Mouse (Mus musculus) embryonic fibroblast, embryonic 13.5 days (primary cell): ENCODE results near the gene Rassf3. TPM values are rescaled to one million over a fixed set of nuclear protein-coding genes. Genes with fewer than 3 reads are reported as not detected.

Source experiments
- H3K27ac ChIP-seq: 2 replicates; pipeline ENCODE4 v1.5.1; 2012; ENCODE audit warnings: low read length, control low read depth, inconsistent platforms; ENCODE audit not compliant: insufficient read depth
- H3K4me1 ChIP-seq: 2 replicates; pipeline ENCODE4 v1.6.1; 2011; ENCODE audit warnings: low read length; ENCODE audit not compliant: control insufficient read depth, insufficient read depth
- H3K4me3 ChIP-seq: 2 replicates; pipeline ENCODE4 v1.5.1; 2011; ENCODE audit warnings: mild to moderate bottlenecking, control low read depth, low read length; ENCODE audit not compliant: insufficient read depth
- CTCF ChIP-seq: IDR thresholded peaks from 2 replicates; pipeline ENCODE4 v1.5.1; 2011; ENCODE audit warnings: mild to moderate bottlenecking, control low read depth, low read length, moderate library complexity, borderline replicate concordance; ENCODE audit not compliant: insufficient read depth
- POLR2A ChIP-seq: IDR thresholded peaks from 2 replicates; pipeline ENCODE4 v1.6.1; 2011; ENCODE audit warnings: low read depth, mild to moderate bottlenecking, control low read depth, low read length, moderate library complexity
- polyA plus RNA-seq: library from polyadenylated mRNA; stranded (reverse); fragments of >200 nt; gene quantifications from 2 replicates; pipeline ENCODE4 v1.2.4, GENCODE M21; 2011; ENCODE audit warnings: low read depth; ENCODE audit not compliant: missing spikeins, insufficient read length

Rassf3 gene
- polyA plus RNA-seq = 18.0 and 20.5 TPM in 2 replicates

DNA sequence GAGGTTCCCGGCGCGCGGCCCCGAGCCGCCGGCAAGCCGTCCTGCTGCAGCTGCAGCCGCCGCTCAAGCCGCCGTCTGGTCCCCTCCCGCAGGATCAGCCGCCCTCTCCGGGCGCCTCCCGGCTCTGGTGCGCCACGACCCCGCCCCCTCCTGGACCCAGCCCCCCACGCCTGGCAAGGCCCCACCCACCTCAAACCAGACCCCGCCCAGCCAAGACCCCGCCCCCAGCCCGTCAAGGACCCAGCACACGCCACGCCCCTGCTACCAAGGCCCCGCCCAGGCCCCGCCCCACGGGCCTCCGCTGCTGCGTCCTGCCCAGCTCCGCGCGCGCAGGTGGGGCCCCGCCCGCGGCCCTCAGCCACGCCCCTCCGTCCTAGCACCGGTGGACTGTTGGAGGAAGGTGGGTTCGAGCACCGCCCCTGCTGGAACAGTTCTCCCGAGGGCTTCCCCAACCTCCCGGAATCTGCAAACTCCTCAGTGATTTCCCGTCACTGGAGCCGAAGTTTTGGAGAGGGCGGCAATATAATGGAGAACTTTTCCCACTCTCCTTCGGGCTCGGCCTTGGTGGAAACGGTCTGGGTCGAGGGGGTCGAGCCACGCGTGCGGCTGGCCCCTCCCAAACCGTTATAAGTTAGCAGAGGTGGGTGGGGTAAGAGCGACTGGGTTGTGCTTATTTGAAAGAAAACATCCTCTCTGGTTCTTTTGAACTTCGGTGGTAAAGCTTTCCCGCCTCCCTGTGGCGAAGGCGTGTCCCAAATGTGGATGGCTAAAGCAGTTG is at the start of gene Rassf3:
Rassf3 (minus strand) TSS at position 158 of the 778 bp plus-strand sequence.
- H3K4me3 ChIP-seq = peak within 1 kb of the TSS; percentile 81
- H3K27ac ChIP-seq = peak within 1 kb of the TSS; percentile 54; the same call in 1 of the 2 replicates
- 0 out of 2 replicates have a peak, but pooled peaks cover 2% of the 10 kb centered on the region for H3K4me1 ChIP-seq
- TF ChIP-seq POLR2A (peak; percentile 85), CTCF (no peak)

DNA sequence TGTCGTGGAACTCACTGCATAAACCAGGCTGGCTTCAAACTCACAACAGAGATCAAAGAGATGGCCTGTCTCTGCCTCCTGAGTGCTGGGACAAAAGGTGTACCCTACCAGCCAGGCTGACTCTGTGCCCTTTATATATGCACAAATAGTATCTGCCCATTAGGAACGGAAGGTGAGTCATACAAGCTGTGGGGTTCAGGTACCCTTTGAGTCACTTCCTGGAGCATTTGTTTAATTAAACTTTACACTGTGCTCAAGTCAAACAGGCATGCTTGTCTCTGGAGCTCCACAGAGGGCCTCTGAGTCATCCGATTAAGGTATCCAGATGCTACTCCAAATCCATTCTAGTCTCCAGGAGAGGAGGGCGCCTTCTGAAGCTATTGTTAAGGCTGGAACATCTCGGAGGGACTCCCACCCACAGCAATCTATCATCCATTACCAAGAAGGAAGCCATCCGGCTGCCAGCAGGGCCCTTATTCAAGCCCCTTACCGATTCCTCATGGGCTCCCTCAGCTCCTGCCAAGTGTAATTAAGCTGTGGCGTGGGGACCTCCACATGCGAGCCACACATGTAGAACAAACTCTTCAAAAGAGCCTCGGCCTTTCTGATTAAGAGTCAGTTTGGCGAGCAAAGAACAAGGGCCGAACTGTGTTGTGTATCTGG is 44.9 kb upstream of the Rassf3 start:
- H3K27ac ChIP-seq = no peak overlapping the region
- H3K4me3 ChIP-seq = no peak overlapping the region
- 0 out of 2 replicates have a peak, but pooled peaks cover 9% of the 10 kb centered on the region for H3K4me1 ChIP-seq
- TF ChIP-seq POLR2A (no peak), CTCF (no peak)

DNA sequence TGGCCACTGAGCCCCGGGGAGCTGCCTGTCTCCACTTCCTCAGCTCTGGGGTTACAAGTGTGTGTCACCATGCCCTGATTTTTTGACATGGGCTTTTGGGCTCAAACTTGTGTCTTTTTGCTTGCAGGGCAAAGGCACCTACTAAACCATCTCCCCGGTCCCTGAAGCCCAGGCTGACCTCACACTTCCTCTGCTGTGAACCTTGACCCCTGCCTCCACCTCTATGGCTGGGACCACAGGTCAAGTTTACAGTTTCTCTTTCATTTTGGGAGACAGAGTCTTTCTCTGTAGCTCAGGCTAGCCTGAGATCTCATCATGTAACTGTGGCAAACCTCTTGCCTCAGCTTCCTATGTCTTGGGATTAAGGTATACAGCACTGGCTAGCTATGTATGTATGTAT is 43.6 kb upstream of the Rassf3 start:
- Histone ChIP-seq H3K27ac (no peak overlapping the region), H3K4me1 (0 out of 2 replicates have a peak, but pooled peaks cover 9% of the 10 kb centered on the region), H3K4me3 (no peak overlapping the region)
- TF ChIP-seq CTCF (no peak), POLR2A (no peak)

DNA sequence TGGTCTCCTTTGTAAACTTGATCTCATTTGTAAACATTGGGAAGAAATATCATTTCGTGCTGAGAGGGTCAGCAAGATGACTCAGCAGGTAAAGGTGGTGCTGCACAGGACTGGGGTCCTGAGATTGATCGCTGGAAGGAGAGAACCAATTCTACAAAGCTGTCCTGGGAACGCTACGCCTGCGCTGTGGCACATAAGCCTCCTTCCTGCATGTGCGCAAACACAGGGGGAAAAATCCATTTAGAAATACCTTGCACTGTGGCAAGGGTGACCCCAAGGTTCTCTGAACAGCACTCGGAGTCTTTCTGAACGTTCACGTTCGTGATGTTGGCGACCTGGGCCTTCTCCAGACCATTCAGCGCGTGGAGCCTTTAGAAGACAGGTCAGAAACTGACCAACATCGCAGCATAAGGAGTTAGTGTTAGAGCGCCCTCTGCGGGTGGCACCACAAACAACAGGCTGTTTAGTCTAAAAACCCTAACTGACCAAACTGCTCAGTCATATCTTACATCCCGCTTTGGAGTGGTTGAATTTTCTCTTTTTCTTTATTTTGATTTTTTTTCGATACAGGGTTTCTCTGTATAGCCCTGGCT is 40.0 kb upstream of the Rassf3 start:
- TF ChIP-seq CTCF = peak; percentile 72; the same call in 1 of the 2 replicates
- no peak for TF ChIP-seq POLR2A
- Histone ChIP-seq H3K27ac (no peak overlapping the region), H3K4me3 (no peak overlapping the region), H3K4me1 (0 out of 2 replicates have a peak, but pooled peaks cover 7% of the 10 kb centered on the region)

DNA sequence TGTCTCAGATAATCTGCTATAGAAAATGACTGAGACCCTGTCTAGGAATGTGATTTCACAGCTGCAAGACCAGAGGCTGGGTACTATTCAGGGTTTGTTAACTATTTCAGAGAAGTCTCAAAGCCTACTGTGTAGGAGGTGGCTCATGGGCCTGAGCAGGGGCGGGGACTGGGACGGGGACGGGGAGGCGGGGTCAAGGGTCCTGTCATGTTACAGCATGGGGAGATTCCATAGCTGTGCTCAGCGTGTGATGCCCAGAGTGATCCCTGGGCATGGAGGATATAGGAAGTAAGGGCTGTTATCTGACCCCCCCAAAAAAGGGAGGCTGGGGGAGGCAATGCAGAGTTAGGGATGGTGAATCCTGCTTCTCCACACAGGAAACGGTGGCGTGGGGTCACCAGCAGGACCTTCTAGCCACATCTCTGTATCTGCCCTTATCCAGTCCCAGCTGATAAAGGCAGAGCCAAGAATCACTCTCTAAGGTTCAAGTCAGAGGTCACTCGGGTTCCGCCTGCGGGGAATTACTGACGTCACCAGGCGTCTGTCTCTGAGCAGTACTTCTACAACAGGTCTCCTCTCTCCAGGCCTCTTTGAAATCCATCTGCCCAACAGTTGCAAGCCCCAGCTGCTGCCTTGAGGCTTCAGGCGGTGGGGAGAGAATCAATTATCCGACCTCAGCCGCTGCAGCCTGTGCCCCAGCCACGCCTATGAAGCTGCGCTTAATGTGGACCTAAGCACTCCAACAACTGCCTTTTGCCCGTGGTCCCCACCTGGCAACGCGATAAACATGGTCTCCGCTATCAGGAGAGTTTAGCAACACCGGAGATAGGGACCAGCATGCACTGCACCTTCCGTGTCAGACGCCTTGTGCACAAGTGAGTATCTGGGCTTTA is 33.9 kb upstream of the Rassf3 start:
- Histone ChIP-seq H3K4me3 (no peak overlapping the region), H3K4me1 (peaks cover 4% of the 10 kb centered on the region; the same call in 1 of the 2 replicates), H3K27ac (no peak overlapping the region)
- no peak for TF ChIP-seq CTCF
- no peak for TF ChIP-seq POLR2A

DNA sequence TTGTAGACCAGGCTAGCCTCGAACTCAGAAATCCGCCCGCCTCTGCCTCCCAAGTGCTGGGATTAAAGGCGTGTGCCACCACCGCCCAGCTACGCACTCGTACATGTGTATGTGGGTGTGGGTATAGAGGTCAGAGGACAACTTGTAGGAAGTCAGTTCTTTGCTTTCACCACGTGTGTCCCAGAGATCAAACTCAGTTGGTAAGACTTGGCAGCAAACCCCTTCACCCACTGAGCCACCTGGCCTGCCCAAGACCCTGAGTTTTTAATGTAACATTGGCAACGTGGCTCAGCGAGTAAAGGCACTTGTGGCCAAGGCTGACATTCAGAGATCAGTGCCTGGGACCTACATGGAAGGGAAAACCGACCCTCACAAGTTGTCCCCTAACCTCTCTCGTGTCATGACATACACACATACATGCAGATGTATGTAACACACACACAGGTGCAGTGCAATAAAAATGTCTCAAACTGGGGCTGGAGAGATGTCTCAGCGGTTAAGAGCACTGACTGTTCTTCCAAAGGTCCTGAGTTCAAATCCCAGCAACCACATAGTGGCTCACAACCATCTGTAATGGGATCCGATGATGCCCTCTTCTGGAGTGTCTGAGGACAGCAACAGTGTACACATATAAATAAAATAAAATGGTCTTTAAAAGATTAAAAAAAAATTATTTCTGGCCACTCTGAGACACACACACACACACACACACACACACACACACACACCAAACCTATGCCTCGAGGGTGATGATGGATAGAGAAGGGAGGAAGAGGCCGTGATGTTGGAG is 31.8 kb upstream of the Rassf3 start:
- Histone ChIP-seq H3K27ac (no peak overlapping the region), H3K4me1 (peaks cover 4% of the 10 kb centered on the region; the same call in 1 of the 2 replicates), H3K4me3 (no peak overlapping the region)
- TF ChIP-seq POLR2A = no peak
- TF ChIP-seq CTCF = no peak

DNA sequence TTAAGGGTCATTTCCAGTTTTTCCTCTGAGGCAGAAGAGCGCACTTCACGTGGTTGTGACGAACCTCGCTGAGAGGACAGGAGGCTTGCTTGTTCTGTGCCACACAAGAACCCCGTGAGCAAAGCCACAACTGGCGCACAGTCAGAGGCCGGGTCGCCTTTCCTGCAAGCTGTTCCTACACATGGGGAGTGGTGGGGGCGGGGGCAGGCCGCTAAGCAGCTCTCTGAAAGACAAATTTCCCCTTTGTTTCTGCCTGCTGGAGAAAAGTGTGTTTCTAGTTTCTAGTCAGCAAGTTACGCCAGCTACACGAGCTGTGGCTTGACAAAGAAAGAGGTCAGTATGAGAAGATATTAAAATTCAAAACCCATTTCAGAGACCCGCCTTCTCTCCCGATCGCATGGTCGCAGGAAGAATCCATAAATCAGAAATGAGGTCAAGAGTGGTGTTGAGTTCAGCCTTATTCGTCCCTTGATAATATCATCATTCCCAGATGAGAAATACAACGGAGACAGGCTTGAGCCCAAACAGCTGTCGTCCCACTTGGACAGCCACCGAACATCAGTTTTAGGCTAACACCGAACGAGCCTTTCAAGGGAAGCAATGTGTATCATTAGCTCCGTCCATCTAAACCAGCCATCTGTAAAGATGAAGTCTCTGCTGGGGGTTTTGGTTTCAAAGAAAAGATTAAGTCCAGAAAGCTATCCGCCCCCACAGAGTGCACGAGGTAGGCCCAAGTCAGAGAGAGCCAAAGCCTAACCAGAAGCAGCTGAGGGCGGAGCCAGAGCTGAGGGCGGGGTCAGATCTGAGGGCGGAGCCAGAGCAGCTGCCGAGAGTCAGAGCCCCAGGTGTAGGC is 30.8 kb upstream of the Rassf3 start:
- TF ChIP-seq CTCF (no peak), POLR2A (no peak)
- peaks cover 4% of the 10 kb centered on the region; the same call in 1 of the 2 replicates for H3K4me1 ChIP-seq
- no peak overlapping the region for H3K27ac ChIP-seq
- no peak overlapping the region for H3K4me3 ChIP-seq

DNA sequence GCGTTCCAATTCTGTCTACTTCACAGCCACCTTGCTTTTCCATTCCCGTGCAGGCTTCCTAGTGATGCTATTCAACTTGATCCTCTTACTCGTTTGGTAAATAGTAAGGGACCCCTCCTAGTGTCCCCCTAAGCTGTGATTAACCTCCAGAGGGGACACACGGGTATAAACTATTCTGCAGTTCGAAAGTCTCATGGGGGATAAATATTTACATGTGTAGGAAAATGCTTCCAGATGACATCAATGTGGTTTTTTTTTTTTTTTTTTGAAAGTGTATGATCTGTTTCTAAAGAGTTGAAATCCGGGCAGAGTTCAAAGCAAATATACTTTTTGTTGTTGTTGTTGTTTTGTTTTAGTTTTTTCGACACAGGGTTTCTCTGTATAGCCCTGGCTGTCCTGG is 29.8 kb upstream of the Rassf3 start:
- TF ChIP-seq CTCF (no peak), POLR2A (no peak)
- Histone ChIP-seq H3K27ac (no peak overlapping the region), H3K4me1 (peaks cover 4% of the 10 kb centered on the region; the same call in 1 of the 2 replicates), H3K4me3 (no peak overlapping the region)
